Mouse (Mus musculus): ENCODE measurements at regions not wholly inside any gene's neighbourhood (a gene's known extent, or its start where the extent isn't known, plus 50 kb on each side); places are given as distances from the start of the nearest gene placed in this dataset.
"Not testable (repeated sequence)": the region's sequence is repeated elsewhere in the genome, so short reads cannot be mapped to it uniquely, and the experiment has no call there.

DNA sequence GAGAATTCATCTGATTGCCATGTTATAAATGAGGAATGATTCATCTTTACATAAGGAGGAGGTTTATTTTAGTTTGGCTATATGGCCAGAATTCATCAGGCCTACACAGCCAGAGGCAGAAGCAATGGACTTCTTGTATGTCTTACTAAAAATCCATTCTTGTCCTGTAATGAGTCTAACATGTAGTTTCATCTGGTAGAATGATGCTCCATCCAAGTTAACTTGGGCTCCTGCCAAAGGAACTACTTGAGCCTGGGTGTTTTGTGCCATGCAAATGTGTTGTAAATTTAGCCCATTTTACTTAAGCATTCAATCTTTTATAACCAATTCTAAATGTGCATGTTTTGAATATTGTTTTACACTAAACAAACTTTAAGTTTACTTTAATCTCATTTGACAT lies 462.9 kb upstream of the Pom121l12 start:
- DNase-seq: no peak

DNA sequence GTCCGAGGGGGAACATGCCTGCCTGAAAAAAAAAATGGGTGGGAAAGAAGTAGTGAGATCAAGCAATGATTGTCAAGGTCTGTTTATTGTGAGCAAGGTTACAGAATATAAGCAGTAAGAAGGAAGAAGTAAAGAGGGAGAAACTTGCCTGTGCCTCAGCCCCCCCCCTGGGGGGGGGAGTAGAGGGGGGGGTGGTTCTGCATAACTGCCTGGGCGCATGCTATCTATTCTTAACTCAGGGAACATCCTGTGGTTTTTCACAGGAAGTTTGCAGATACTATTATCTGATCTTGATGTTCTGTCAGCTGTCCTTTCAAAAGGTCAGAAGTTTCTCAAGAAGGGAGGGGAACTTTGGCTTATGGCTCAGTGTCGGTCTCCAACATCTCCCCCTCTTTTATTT lies 456.7 kb upstream of the Pom121l12 start:
- DNase-seq: not testable (repeated sequence)

DNA sequence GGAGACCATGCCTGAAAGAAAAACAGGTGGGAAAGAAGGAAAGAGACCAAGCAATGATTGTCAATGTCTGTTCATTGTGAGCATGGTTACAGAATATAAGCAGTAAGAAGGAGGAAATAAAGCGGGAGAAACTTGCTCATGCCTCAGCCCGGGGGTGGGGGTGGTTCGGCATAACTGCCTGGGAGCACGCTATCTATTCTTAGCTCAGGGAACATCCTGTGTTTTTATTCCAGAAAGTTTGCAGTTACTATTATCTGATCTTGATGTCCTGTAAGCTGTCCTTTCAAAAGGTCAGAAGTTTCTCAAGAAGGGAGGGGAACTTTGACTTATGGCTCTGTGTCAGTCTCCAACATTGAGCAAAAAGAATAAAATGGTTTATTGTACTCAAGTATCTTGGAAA lies 451.4 kb upstream of the Pom121l12 start:
- peak; percentile 21 for DNase-seq

DNA sequence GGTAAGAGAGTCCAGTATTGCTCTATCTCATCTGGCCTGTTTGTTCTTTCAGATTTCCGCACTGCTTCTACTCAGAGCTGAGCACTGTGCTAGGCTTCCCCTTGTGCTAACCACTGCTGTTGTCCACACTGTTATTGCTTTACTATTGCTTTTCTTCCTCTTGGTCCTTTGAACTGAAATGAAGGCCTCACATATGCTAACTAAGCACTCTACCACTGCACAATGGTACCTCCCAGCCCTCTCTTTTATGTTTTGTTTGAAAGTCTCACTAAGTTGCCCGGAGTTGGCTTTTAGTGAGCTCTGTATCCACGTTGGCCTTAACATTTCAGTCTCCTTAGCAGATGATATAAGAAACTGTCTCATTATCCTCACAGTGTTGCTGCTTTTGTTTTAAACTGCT lies 439.7 kb upstream of the Pom121l12 start:
- DNase-seq: no peak

DNA sequence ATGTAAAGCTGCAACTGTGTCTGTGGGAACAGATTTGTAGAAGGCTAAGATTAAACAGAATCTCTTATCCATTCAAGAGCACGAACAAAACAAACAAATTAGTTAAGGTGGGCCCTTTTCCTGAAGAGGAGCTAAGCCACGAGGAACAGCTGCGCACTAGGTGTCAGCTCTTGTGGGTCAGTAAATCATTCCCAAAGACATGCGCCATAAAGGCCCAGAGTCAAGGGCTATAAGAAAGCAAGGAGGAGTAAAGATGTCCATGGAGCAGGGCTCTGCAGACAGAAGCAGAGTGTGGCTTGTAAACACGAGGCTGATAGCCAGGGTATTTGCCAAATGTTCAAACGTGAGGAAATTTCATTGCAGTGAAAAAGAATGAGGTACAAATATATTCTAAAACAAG lies 429.6 kb upstream of the Pom121l12 start:
- DNase-seq: no peak

DNA sequence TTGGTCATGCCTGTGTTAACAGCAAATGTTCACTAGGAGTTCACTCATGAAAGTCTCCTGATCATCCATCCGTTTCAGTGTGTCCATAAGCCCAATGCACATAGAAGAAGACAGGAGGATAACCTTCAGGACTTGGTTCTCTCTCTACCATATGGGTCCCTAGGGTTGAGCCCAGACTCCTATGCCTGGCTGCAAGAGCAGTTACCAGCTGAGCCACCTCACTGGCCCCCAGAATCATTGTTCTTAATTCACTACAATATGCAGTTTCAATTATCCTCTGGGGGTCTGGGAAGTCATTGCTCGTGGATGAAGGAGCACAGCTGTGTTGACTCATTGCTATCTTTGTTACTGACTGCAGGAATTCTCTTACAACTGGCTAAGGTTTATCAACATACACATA lies 424.5 kb upstream of the Pom121l12 start:
- DNase-seq: no peak

DNA sequence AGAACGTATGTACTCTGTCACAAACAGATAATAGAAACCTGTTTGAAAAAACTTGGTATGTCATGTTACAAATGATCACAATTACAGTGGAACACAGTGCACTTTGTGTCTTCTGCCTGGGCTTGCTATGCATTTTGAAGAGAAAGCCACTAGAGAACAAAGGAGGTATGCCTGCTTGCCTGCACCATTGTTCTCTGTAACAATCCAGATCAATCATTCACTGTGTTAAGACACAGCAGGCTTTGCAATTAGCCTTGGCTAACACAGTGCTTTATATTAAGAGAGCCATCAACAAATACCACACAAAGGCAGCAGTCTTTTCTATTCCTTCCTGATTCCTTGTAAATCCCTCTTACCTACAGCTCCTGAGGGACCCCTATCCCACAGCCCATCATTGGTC lies 417.1 kb upstream of the Pom121l12 start:
- DNase-seq: no peak

DNA sequence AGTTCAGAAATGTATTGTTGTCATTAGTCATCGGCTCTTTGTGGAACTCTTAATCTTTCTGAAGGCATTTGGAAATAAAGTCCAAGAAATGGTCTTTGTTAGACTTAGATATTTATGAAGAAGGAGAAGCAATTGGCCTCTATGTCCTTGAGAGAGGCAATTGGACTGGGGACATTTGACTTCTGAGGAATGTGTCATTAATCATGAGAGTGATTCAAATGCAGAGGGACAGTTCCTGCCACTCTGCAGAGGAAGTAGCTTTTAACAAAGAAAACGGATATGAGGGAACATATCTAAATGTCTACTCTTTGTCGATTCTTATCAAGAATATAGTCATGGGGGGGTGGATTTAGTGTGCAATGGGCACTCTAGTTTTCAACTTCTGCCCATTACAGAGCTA lies 416.6 kb upstream of the Pom121l12 start:
- DNase-seq: peak; percentile 1

DNA sequence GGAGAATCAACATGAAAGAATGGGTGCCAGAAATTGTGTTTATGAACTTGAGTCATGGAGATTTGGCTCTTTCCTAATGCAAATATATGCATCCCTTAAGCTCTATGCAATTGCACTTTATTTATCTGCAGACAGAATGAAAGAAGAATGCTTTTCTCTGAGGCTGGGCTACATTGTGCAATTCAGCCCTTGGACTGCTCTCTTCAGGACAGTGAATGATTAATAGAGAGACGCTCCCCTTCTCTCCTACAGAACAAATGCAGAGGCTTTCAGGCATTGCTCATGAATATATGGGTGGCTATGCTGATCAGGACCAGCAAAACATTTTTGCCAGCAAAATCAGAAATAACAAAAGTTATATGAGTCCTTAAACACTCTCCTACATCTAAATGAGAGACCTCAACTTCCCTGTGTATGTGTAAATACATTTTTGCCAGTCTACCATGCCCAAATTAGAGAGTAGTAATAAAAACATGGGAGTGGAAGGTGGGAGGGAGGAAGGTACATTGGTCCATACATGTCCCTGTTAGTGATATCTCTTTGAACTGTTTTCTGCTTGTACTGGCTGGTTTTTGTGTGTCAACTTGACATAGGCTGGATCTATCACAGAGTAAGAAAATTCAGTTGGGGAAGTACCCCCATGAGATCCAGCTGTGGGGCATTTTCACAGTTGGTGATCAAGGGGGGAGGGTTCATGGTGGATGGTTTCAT lies 415.7 kb upstream of the Pom121l12 start:
- no peak for DNase-seq

DNA sequence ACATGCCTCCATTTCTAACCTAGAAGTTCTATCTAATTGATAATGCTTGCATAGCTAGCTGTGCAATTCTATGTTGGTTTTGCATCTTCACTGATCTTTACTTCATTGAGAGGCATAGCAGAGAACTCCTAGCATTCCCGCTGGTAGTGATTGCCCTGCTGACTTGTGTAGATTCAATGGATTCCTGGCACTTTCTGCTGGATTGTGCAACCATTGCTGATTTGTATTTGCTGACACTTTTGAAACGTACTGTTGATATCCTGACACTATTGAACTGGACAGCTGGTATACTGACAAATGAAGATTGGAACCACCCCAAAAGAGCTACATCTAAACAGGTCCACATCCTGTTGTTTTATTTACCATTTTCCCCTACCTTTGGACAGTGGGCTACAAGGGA lies 404.0 kb upstream of the Pom121l12 start:
- DNase-seq: no peak

Measured in lung, postnatal 36 days (tissue).